Mouse (Mus musculus) brain, embryonic 14.5 days (tissue): ENCODE measurements around the gene Gnb5.

Experiments used
- CTCF ChIP-seq: fragments of 200-500 bp; IDR thresholded peaks from 2 replicates; pipeline ENCODE4 v1.5.1; 2012; ENCODE audit warnings: inconsistent platforms, mild to moderate bottlenecking, moderate library complexity, borderline replicate concordance; ENCODE audit not compliant: insufficient read depth, insufficient read length; ENCODE audit errors: extremely low read depth
- POLR2A ChIP-seq: fragments of 200-500 bp; IDR thresholded peaks from 2 replicates; pipeline ENCODE4 v1.6.1; 2012; ENCODE audit warnings: mild to moderate bottlenecking, inconsistent platforms, borderline replicate concordance; ENCODE audit not compliant: poor library complexity, insufficient read depth, insufficient read length, severe bottlenecking; ENCODE audit errors: extremely low read depth

DNA sequence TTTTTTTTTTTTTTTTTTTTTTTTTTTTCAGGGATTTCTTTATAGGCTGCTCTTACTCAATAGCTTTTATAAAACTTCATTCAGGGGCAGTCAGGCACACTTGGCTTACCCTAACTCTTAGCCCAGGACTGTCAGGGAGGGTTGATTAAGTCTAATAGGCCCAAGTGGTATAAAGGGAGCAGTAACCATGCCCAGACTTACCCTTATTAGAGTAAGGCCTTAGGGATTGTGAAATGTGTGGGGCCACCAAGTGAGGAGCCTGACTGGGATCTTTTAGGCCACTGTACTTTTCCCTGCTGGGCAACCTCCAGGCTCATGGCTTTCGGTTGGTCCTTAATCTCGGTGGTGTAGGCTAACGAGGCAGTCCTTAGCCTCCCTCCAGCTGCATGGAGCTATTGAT lies 42.6 kb downstream of the Gnb5 start:
- TF ChIP-seq POLR2A (no peak), CTCF (no peak)
